Comparison of ENCODE assay signal across 12 mouse cellular contexts in genomic region chr5:111725195-111725920, GRCm38 (mm10). TPM values are rescaled to one million over a fixed set of nuclear protein-coding genes. Genes with fewer than 3 reads are reported as not detected.
A peak's percentile ranks its signal among the peaks of the same experiment; 100 is the strongest.
DNase-seq lines count a peak whose midpoint lies in the region; ATAC-seq and TF ChIP-seq lines count a peak whose summit lies in the region.
"Had no signal": no experiment of that assay in that cellular context is flagged by ENCODE, and none has a peak within 500 bp of the region (broad histone marks: within the 10 kb centered on the region; RNA-seq: fewer than 3 reads in every experiment).

No protein-coding gene starts in this region.

- H3K36me3 ChIP-seq in heart, embryonic 15.5 days = no peaks in the 10 kb centered on the region
- H3K36me3 ChIP-seq in limb, embryonic 11.5 days (ENCODE audit: control insufficient read depth, insufficient read depth, low read length) = no peaks in the 10 kb centered on the region
- H3K36me3 ChIP-seq: embryonic facial prominence, embryonic 15.5 days had no signal

- in situ Hi-C loops in Patski (cut with MboI; ENCODE audit: low pct_unique_long_range_greater_than_20kb) = no loop called here

- no peak overlapping the region for H3K4me3 ChIP-seq in heart, embryonic 15.5 days
- no peak overlapping the region for H3K4me3 ChIP-seq in limb, embryonic 11.5 days (ENCODE audit: low read depth, low read length)
- H3K4me3 ChIP-seq: embryonic facial prominence, embryonic 15.5 days had no signal

- peak overlapping the region; percentile 82 for H3K27ac ChIP-seq in heart, embryonic 15.5 days
- no peak overlapping the region for H3K27ac ChIP-seq in limb, embryonic 11.5 days (replicated peaks; ENCODE audit: low read depth, low read length)

- CTCF ChIA-PET in Patski (lab: Charles Lee) = interaction anchor here (1.0 to 1.3 kb wide), 2 partner anchors 9 to 71 kb away, joined by 3 to 4 read pairs; no protein-coding TSS in a partner anchor

- POLR2A ChIA-PET in Patski (lab: Charles Lee) = interaction anchor here (0.5 kb wide), 1 partner anchor 1789 kb away, joined by 4 read pairs; no protein-coding TSS in a partner anchor

- no peak for TF ChIP-seq CTCF in Patski (IDR thresholded peaks at IDR 0.05)

- peak overlapping the region; percentile 43 for H3K4me2 ChIP-seq in heart, embryonic 15.5 days
- H3K4me2 ChIP-seq in limb, embryonic 11.5 days (ENCODE audit: low read depth, severe bottlenecking) = no peak overlapping the region
- H3K4me2 ChIP-seq: embryonic facial prominence, embryonic 15.5 days had no signal

- peaks cover 38% of the 10 kb centered on the region for H3K4me1 ChIP-seq in heart, embryonic 15.5 days (replicated peaks)
- H3K4me1 ChIP-seq in limb, embryonic 11.5 days (ENCODE audit: control insufficient read depth, insufficient read depth, low read length) = peaks cover 5% of the 10 kb centered on the region

- H3K27me3 ChIP-seq in Patski = peaks cover 1% of the 10 kb centered on the region
- 0 out of 2 replicates have a peak, but pooled peaks cover 3% of the 10 kb centered on the region for H3K27me3 ChIP-seq in heart, embryonic 15.5 days
- peaks cover 6% of the 10 kb centered on the region; the same call in 1 of the 2 replicates for H3K27me3 ChIP-seq in limb, embryonic 11.5 days (ENCODE audit: control insufficient read depth, insufficient read depth, low read length)
- H3K27me3 ChIP-seq: embryonic facial prominence, embryonic 15.5 days had no signal

- WGBS in heart, embryonic 15.5 days = 34% methylated on average over 22 of the region's 22 CpGs
- 40% methylated on average over 22 of the region's 22 CpGs for WGBS in limb, embryonic 11.5 days

- no peak overlapping the region; the same call in 1 of the 2 replicates for H3K9ac ChIP-seq in heart, embryonic 15.5 days
- H3K9ac ChIP-seq in limb, embryonic 11.5 days (ENCODE audit: low read length) = no peak overlapping the region
- H3K9ac ChIP-seq: embryonic facial prominence, embryonic 15.5 days had no signal

- peak; percentile 42 for DNase-seq in adrenal gland, postnatal 10 days
- DNase-seq in adrenal gland, postnatal 4 days (ENCODE audit: low spot score in 2 of 2) = no peak
- peak; percentile 72 for DNase-seq in Patski (ENCODE audit: low read depth, low spot score)
- no peak for DNase-seq in limb, embryonic 11.5 days (ENCODE audit: low spot score)
- no peak for DNase-seq in natural killer cell, adult 2 months (ENCODE audit: low spot score in 2 of 2)
- DNase-seq in left cerebral cortex, adult 18-20 months (ENCODE audit: low spot score in 2 of 2) = no peak
- no peak for DNase-seq in urinary bladder, postnatal 4 days (ENCODE audit: low spot score in 2 of 2)
- DNase-seq: thymus, postnatal 4 days had no signal

- H3K9me3 ChIP-seq in heart, embryonic 15.5 days (replicated peaks) = no peaks in the 10 kb centered on the region; the same call in 1 of the 2 replicates
- 0 out of 2 replicates have a peak, but pooled peaks cover 2% of the 10 kb centered on the region for H3K9me3 ChIP-seq in limb, embryonic 11.5 days (ENCODE audit: control insufficient read depth, low read length)
- H3K9me3 ChIP-seq: embryonic facial prominence, embryonic 15.5 days had no signal

- peak; percentile 80 for ATAC-seq in Patski
- peak; percentile 47 for ATAC-seq in heart, embryonic 15.5 days (replicated peaks; ENCODE audit: insufficient number of reproducible peaks, insufficient read depth, low FRiP score, low read depth)
- 0 out of 2 replicates have a peak, but pooled peaks have one; percentile 21 for ATAC-seq in limb, embryonic 11.5 days (ENCODE audit: insufficient number of reproducible peaks, low FRiP score, low TSS enrichment, low read depth)

RNA-seq across cellular contexts. Expression of gene Gm26897, which starts 8.4 kb away (rescaled TPM):
- total RNA-seq in adrenal gland, postnatal 10 days (2021) = not detected
- total RNA-seq in adrenal gland, postnatal 4 days (2021) = not detected
- polyA plus RNA-seq in Patski (2021) = not detected
- polyA plus RNA-seq in heart, embryonic 15.5 days (2015; fragmentation: Nextera tagmentation; extraction: Ambion mirVana) = not detected in 2 replicates
- polyA plus RNA-seq in limb, embryonic 11.5 days (2014; fragmentation: Nextera tagmentation; extraction: Ambion mirVana) = not detected in 2 replicates
- total RNA-seq in left cerebral cortex, adult 18-20 months (2021) = not detected
- total RNA-seq: left cerebral cortex, postnatal 25 days had no signal
- polyA plus RNA-seq: C2C12; embryonic facial prominence, embryonic 15.5 days had no signal

Comparison
In these comparisons a context has a peak if more than half of its experiments do, and no peak if none do; other contexts are left out.
1. DNase-seq: peak in adrenal gland, postnatal 10 days (single experiment) and Patski (single experiment); none in adrenal gland, postnatal 4 days (0 of 2), limb, embryonic 11.5 days (single experiment), natural killer cell, adult 2 months (0 of 2), left cerebral cortex, adult 18-20 months (0 of 2) and urinary bladder, postnatal 4 days (0 of 2).
2. ATAC-seq: peak in every context shown above with its lines; median percentile 80 in Patski; 47 in heart, embryonic 15.5 days; 21 in limb, embryonic 11.5 days.